Comparison of ENCODE assay signal across 9 mouse cellular contexts in genomic region chr17:7863745-7864144, GRCm38 (mm10). TPM values are rescaled to one million over a fixed set of nuclear protein-coding genes. Genes with fewer than 3 reads are reported as not detected.
DNase-seq lines count a peak whose midpoint lies in the region; ATAC-seq and TF ChIP-seq lines count a peak whose summit lies in the region.
"Had no signal": no experiment of that assay in that cellular context is flagged by ENCODE, and none has a peak within 500 bp of the region (broad histone marks: within the 10 kb centered on the region; RNA-seq: fewer than 3 reads in every experiment).

No protein-coding gene starts in this region.

- H3K9ac ChIP-seq in forebrain, embryonic 13.5 days = no peak overlapping the region
- no peak overlapping the region for H3K9ac ChIP-seq in forebrain, embryonic 16.5 days (replicated peaks; ENCODE audit: low read depth, low read length)
- no peak overlapping the region for H3K9ac ChIP-seq in stomach, postnatal 0 days (ENCODE audit: low read length)
- H3K9ac ChIP-seq: limb, embryonic 12.5 days had no signal

- H3K9me3 ChIP-seq in forebrain, embryonic 13.5 days (replicated peaks) = no peaks in the 10 kb centered on the region
- no peaks in the 10 kb centered on the region for H3K9me3 ChIP-seq in forebrain, embryonic 16.5 days (ENCODE audit: control insufficient read depth, low read length)
- H3K9me3 ChIP-seq in stomach, postnatal 0 days (ENCODE audit: control insufficient read depth, low read length) = no peaks in the 10 kb centered on the region
- H3K9me3 ChIP-seq: limb, embryonic 12.5 days had no signal

- no peak overlapping the region for H3K4me3 ChIP-seq in forebrain, embryonic 13.5 days
- no peak overlapping the region for H3K4me3 ChIP-seq in forebrain, embryonic 16.5 days (replicated peaks; ENCODE audit: low read length)
- no peak overlapping the region for H3K4me3 ChIP-seq in C2C12 (ENCODE audit: insufficient read depth, poor library complexity, severe bottlenecking)
- H3K4me3 ChIP-seq in bone marrow macrophage, adult 2 months (ENCODE audit: insufficient read depth, low read length) = no peak overlapping the region
- no peak overlapping the region for H3K4me3 ChIP-seq in stomach, postnatal 0 days (ENCODE audit: low read depth, low read length)
- H3K4me3 ChIP-seq: limb, embryonic 12.5 days had no signal

- H3K79me3 ChIP-seq in C2C12 (ENCODE audit: low read depth) = no peaks in the 10 kb centered on the region

- no peak overlapping the region for H3ac ChIP-seq in C2C12 (ENCODE audit: control insufficient read depth, insufficient read length, low read depth)

- no peaks in the 10 kb centered on the region for H3K27me3 ChIP-seq in forebrain, embryonic 13.5 days
- H3K27me3 ChIP-seq in forebrain, embryonic 16.5 days (replicated peaks; ENCODE audit: control insufficient read depth, insufficient read depth, low read length) = no peaks in the 10 kb centered on the region
- H3K27me3 ChIP-seq in C2C12 (ENCODE audit: control insufficient read depth, insufficient read depth, insufficient read length) = no peaks in the 10 kb centered on the region
- no peaks in the 10 kb centered on the region for H3K27me3 ChIP-seq in stomach, postnatal 0 days (ENCODE audit: control insufficient read depth, insufficient read depth, low read length)
- H3K27me3 ChIP-seq: limb, embryonic 12.5 days had no signal

- no peak for TF ChIP-seq POLR2A in bone marrow macrophage, adult 2 months (IDR thresholded peaks at IDR 0.05; ENCODE audit: borderline replicate concordance, low read depth, low read length)

- H3K4me2 ChIP-seq in forebrain, embryonic 13.5 days = no peak overlapping the region
- no peak overlapping the region for H3K4me2 ChIP-seq in forebrain, embryonic 16.5 days (ENCODE audit: low read length)
- no peak overlapping the region for H3K4me2 ChIP-seq in stomach, postnatal 0 days (replicated peaks; ENCODE audit: low read depth)
- H3K4me2 ChIP-seq: limb, embryonic 12.5 days had no signal

- ATAC-seq in forebrain, embryonic 13.5 days = 0 out of 2 replicates have a peak, but pooled peaks have one; percentile 53
- no peak for ATAC-seq in forebrain, embryonic 16.5 days
- ATAC-seq in erythroblast, adult 5-6 weeks (replicated peaks; ENCODE audit: low FRiP score, poor library complexity, severe bottlenecking) = peak; percentile 75
- peak; percentile 57 for ATAC-seq in megakaryocyte-erythroid progenitor cell, adult 5-6 weeks (replicated peaks; ENCODE audit: low FRiP score, low TSS enrichment, poor library complexity, severe bottlenecking)
- ATAC-seq in stomach, postnatal 0 days (ENCODE audit: low FRiP score, low TSS enrichment) = no peak

- H3K36me3 ChIP-seq in forebrain, embryonic 13.5 days (ENCODE audit: poor library complexity, severe bottlenecking) = no peaks in the 10 kb centered on the region
- H3K36me3 ChIP-seq in forebrain, embryonic 16.5 days (ENCODE audit: control insufficient read depth, insufficient read depth) = no peaks in the 10 kb centered on the region
- no peaks in the 10 kb centered on the region for H3K36me3 ChIP-seq in C2C12 (ENCODE audit: control insufficient read depth, insufficient read depth)
- H3K36me3 ChIP-seq in stomach, postnatal 0 days (ENCODE audit: control insufficient read depth, insufficient read depth, low read length) = no peaks in the 10 kb centered on the region
- H3K36me3 ChIP-seq: limb, embryonic 12.5 days had no signal

- TF ChIP-seq CTCF in C2C12 (IDR thresholded peaks at IDR 0.05; ENCODE audit: control insufficient read depth, insufficient read depth, insufficient read length) = peak; percentile 45
- TF ChIP-seq CTCF in bone marrow macrophage, adult 2 months (IDR thresholded peaks at IDR 0.05; ENCODE audit: low read depth, low read length) = peak; percentile 98
- TF ChIP-seq CTCF in stomach, postnatal 0 days (IDR thresholded peaks at IDR 0.05; ENCODE audit: low read depth) = peak; percentile 97

- no peaks in the 10 kb centered on the region for H3K4me1 ChIP-seq in forebrain, embryonic 13.5 days
- H3K4me1 ChIP-seq in forebrain, embryonic 16.5 days (replicated peaks; ENCODE audit: control insufficient read depth, insufficient read depth, low read length) = no peaks in the 10 kb centered on the region
- H3K4me1 ChIP-seq in bone marrow macrophage, adult 2 months (ENCODE audit: control insufficient read depth, insufficient read depth, low read length) = no peaks in the 10 kb centered on the region
- H3K4me1 ChIP-seq in stomach, postnatal 0 days (replicated peaks; ENCODE audit: control insufficient read depth, insufficient read depth) = no peaks in the 10 kb centered on the region

- TF ChIP-seq EP300 in stomach, postnatal 0 days (optimal IDR thresholded peaks at IDR 0.05) = no peak

- 25% methylated on average over 4 of the region's 4 CpGs for WGBS in forebrain, embryonic 13.5 days
- WGBS in forebrain, embryonic 16.5 days = 26% methylated on average over 4 of the region's 4 CpGs
- 23% methylated on average over 4 of the region's 4 CpGs for WGBS in stomach, postnatal 0 days

- H3K79me2 ChIP-seq in C2C12 (ENCODE audit: control insufficient read depth, insufficient read depth) = no peaks in the 10 kb centered on the region

- DNase-seq in layer of hippocampus, adult 18-20 months (ENCODE audit: low spot score in 2 of 2) = peak; percentile 33 to 70
- DNase-seq in stomach, postnatal 0 days (ENCODE audit: low spot score) = peak; percentile 71

- H3K27ac ChIP-seq in forebrain, embryonic 13.5 days = no peak overlapping the region
- no peak overlapping the region for H3K27ac ChIP-seq in forebrain, embryonic 16.5 days (ENCODE audit: low read length)
- no peak overlapping the region for H3K27ac ChIP-seq in bone marrow macrophage, adult 2 months (ENCODE audit: insufficient read depth, low read depth, low read length)
- no peak overlapping the region for H3K27ac ChIP-seq in stomach, postnatal 0 days (replicated peaks)
- H3K27ac ChIP-seq: limb, embryonic 12.5 days had no signal

TF ChIP-seq in C2C12, 6 proteins besides CTCF, POLR2A, EP300 and RAD21:
- TF ChIP-seq MYOG (IDR thresholded peaks at IDR 0.05; ENCODE audit: control insufficient read depth, extremely low read depth, insufficient read length) = no peak
- TF ChIP-seq USF1 (IDR thresholded peaks at IDR 0.05; ENCODE audit: low read depth) = no peak
- TF ChIP-seq CEBPB (IDR thresholded peaks at IDR 0.05; ENCODE audit: low read depth) = no peak
- no peak for TF ChIP-seq MYOD1 (IDR thresholded peaks at IDR 0.05; ENCODE audit: control insufficient read depth, insufficient read length, low read depth)
- no peak for TF ChIP-seq FOSL1 (IDR thresholded peaks at IDR 0.05; ENCODE audit: insufficient read depth, low read length, poor library complexity, severe bottlenecking)
- no peak for TF ChIP-seq MAX (IDR thresholded peaks at IDR 0.05)

RNA-seq across cellular contexts. Expression of gene Fndc1, which starts 36.6 kb away (rescaled TPM):
- 0.71 and 1.3 TPM in 2 replicates for polyA plus RNA-seq in forebrain, embryonic 13.5 days (2015; fragmentation: Nextera tagmentation; extraction: Ambion mirVana)
- 3.0 and 4.1 TPM in 2 replicates for polyA plus RNA-seq in forebrain, embryonic 16.5 days (2015; fragmentation: Nextera tagmentation; extraction: Ambion mirVana)
- polyA plus RNA-seq in C2C12 (2012; fragmentation: generic; extraction: Trizol) = 0.53 TPM
- 0.48 TPM in 1 of 2 replicates, not detected in the other for polyA plus RNA-seq in bone marrow macrophage, adult 2 months (2012; ENCODE audit: insufficient read depth, insufficient read length, missing spikeins)
- total RNA-seq in erythroblast, adult 5-6 weeks (2015; ENCODE audit: low replicate concordance) = not detected in 2 replicates
- 0.14 TPM in 1 of 2 replicates, not detected in the other for total RNA-seq in erythroblast, adult 5-6 weeks (2017; ENCODE audit: low replicate concordance)
- total RNA-seq in layer of hippocampus, adult 18-20 months (2021) = 1 to 10 TPM; 8.7 to 9.4 TPM
- not detected in 2 replicates for total RNA-seq in megakaryocyte-erythroid progenitor cell, adult 5-6 weeks (2014; fragmentation: Nextera tagmentation)
- not detected in 2 replicates for total RNA-seq in megakaryocyte-erythroid progenitor cell, adult 5-6 weeks (2017)
- polyA plus RNA-seq in stomach, postnatal 0 days (2015; fragmentation: Nextera tagmentation; extraction: Ambion mirVana) = 25.7 and 27.0 TPM in 2 replicates

Comparison
In these comparisons a context has a peak if more than half of its experiments do, and no peak if none do; other contexts are left out.
1. ATAC-seq: peak in forebrain, embryonic 13.5 days (single experiment), erythroblast, adult 5-6 weeks (single experiment) and megakaryocyte-erythroid progenitor cell, adult 5-6 weeks (single experiment); none in forebrain, embryonic 16.5 days (single experiment) and stomach, postnatal 0 days (single experiment).
2. CTCF ChIP-seq: peak in every context shown above with its lines; median percentile 98 in bone marrow macrophage, adult 2 months; 97 in stomach, postnatal 0 days; 45 in C2C12.